Mouse (Mus musculus) heart, adult 2 months (tissue): ENCODE measurements around the gene Bcap29.

ENCODE experiments used
- CTCF ChIP-seq: fragments of 200-600 bp; IDR thresholded peaks from 2 replicates; pipeline ENCODE4 v1.8.1; 2022; ENCODE audit warnings: antibody characterized with exemption, mild to moderate bottlenecking, moderate library complexity
- EP300 ChIP-seq: fragments of 200-500 bp; IDR thresholded peaks from 2 replicates; pipeline ENCODE4 v1.6.1; 2011; ENCODE audit warnings: low read depth, low read length, control low read depth; ENCODE audit not compliant: insufficient read depth

- no peak for TF ChIP-seq EP300
- no peak for TF ChIP-seq CTCF
Observed at GRCm38 (mm10) chr12:31603586-31603985, 30.9 kb downstream of the Bcap29 start.
